Mouse (Mus musculus) frontal cortex, postnatal 10 days (tissue): ENCODE measurements around the gene Sptb.

Source experiments
- DNase-seq, 2 experiments: peaks; one replicate each; pipeline ENCODE4 v3.0.0; 2022; ENCODE audit warnings: low spot score in 2 of 2, mixed read lengths in 1 of 2

The Sptb gene

DNA sequence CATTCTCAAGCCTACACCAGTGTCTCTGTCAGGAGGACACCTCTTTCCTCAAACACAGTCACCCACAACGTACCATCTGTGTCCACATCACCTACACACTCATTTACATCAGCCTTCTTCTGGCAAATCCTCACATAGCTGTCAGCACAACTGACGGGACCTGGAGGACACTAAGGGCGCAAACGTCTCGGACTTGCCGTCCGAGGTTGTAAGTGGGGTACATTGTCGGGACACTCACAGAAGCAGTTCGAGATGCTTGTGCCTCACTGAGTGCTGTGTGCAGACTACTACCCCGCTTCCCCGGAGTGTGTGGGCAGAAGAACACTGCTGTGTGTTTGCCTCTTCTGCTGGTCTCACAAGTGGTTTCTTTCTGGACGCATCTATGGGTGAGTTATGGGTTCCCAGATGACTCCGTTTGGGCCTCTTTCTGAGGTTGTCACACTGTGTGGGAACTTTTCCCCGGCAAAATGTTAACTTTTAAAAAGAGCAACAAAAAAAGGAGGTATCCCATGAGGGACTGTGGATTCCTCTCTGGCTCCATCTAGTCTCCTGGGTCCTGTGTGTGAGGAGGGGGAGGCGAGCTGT lies 164.5 kb downstream of the Sptb start:
- no peak for DNase-seq

DNA sequence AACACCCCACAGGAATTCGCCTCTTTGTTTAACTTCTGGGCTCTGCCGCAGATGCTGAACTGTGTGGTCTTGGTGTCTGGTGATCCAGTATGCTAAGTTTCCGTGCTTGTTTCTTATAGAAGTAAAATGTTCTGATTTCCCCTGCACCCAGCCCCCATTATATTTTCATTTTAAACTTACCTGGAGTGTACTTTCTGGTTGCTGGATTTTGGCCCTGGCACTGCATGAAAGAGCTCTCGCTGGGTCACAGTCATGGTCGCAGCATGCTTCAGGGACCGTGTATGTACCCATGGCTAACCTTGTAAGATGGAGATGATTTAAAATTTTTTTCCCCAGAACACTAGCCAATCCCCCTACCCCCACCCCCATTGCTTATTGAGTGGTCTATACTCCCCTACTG lies 168.5 kb downstream of the Sptb start:
- no peak for DNase-seq

DNA sequence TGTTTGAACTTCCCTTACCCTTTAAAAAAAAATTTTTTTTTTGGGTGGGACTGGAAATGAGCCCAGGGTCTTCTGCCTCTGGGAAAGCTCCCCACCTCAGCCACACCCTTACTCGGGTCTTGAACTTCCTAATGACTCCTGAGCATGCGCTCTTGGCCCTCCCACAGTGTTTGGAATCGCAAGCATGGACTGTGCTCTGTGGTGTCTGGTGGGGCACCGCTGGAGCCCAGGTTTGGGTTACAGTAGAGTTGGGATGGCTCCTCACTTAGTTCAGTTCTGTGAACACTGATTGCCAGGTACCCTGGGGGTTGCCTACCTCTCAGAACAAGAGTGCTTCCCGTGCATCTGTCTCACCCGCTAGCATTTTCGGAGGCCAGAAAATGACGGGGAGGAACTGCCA lies 168.9 kb downstream of the Sptb start:
- DNase-seq = no peak

DNA sequence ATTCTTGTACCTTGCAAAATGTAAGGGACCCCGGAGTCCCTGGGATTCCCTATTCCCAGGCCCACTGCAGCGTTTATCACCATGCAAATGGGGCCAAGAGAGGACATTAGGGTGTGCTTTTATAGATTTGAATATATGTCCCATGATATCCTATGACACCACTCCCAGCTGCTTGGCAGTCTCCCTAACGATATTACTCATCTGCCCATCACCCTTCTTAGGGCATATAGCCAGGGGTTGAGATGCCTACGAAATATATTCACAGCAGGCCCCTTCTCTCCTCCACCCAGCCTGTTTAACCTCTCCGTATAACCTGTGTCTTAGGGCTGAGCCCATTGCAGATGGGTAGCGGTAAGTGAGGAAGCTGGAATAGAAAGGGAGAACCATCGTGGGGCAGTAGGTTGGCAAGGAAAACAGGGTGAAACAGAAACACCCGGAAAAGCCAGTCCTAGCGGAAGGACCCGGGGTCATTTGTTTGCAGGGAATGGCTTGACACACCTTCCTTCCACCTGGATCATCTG lies 169.6 kb downstream of the Sptb start:
- DNase-seq = no peak

DNA sequence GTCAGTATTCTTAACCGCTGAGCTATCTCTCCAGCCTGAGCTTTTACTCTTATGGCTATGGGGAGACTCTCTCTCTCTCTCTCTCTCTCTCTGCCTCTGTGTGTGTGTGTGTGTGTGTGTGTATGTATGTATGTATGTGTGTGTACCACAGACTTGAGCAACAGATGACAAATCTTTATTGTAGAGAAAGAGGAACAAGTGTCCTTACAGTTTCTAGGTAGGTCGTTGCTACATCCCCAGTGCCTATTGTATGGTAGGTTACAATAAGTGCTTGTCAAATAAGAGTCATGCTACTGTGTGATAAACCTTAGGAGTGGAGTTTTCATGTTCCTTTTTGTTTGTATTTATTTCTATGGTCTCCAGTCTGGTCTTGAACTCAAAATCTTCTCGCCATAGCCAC lies 170.2 kb downstream of the Sptb start:
- no peak for DNase-seq

DNA sequence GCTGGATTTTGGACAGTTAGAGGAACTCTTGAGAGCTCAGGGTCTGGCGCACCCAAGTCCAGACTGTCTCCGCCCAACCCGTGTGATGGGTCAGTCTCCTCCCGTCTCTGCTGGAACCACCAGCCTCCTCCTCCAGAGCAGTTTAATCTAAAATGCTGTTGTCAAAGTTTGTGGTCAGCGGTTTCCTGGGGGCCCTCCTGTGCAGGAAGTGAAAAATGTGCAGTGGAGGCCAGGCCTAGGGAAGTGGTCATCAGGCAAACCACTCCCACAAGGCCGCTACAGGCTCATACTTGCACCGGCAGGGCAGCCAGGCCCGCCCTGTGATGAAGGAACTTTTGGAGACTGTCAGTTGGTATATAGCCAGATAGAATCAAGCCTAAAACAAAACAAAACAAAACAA lies 172.9 kb downstream of the Sptb start:
- no peak for DNase-seq

DNA sequence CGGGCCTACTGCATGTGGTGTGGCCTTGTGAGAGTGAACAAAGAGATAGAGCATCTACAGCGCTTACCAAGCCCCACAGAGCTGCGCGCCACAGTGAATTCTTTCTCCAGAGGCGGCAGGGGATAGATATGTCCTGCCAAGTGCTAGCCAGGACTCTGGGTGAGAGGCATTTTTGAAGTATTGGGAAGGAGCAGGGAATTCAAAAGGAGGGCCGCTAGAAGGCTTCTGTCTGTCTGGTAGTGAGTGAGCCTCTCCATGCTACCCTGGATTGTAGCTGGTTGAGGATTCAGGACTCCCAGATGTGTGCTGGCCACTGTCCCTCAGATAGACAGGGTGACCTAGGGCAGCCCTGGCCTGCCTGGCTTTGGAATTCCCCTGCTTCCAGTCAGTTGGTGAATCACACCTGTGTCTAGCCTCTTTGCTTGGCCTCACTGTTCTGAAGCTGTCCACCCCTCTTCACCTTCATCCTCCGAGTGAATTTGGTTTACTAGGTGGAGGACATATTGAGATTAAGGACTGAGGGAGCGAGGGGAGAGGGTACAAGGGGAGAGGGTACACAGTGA lies 173.7 kb downstream of the Sptb start:
- no peak for DNase-seq

DNA sequence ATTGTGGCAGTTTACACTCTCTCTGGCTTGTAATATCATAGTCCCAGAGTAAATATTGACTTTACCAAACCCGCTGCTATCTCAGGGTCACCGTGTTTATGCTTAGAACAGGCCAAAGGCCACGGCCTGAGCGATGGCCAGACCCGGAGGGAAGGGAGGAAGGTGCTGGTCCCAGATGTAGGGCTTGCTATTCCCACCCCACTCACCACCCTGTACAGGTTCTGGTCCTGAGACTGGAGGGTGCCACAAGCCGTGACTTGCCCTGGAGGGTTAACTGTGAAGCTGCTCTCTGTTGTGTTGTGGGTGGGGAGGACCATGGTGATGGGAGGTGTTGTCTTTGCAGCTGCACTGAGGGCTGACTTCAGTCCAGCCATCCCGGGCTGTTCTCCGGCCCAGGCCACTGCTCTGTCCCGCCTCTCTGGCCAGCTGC lies 174.9 kb downstream of the Sptb start:
- DNase-seq = no peak

DNA sequence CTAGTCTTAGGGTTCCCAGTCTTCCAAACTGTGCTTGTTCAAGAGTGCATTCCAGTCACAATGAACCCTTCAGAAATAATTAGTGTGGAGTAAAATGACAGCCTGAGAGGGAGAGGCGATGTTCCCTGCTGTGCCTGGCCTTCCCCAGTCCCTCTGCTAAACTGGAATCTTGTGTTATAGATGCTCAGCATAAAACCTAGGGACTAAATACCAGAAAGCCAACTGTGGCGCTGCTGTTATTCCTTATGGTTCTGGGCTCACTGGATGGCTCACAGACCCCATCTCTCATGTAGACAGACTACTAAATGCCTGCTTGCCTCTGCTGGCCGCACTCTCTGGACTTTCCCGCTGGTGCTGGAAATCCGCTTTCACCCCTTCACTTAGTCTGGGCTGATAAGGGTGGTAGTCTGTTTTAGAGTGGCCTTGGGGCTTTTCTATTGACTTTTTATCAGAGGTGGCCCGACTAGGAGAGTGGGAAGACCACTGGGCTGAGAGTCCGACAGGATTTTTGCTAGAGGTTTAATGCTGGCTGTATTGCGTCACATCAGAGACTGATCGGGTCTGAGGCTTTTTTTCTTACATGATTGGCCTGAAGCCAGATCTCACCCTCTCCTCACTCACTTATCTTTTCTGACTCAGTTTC lies 175.6 kb downstream of the Sptb start:
- DNase-seq = no peak

DNA sequence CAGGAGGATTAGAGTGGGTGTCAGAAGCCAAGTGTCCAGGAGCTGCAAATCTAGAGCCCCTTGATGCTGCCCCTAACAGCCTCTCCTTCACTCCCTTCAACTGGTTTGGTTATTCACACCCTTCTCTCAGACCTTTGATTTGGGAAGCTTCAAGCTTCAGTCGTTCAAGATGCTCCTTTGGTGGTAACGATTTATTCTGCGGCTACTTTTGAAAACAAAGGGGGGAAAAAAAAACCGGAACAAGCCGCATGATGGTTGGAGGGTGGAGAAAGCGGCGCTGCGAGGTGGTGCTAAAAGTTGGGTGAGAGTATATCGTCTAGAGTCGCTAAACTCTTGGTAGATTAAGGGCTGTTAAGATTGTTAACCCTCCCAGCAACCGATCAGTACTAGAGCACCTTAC lies 176.1 kb downstream of the Sptb start:
- no peak for DNase-seq

DNA sequence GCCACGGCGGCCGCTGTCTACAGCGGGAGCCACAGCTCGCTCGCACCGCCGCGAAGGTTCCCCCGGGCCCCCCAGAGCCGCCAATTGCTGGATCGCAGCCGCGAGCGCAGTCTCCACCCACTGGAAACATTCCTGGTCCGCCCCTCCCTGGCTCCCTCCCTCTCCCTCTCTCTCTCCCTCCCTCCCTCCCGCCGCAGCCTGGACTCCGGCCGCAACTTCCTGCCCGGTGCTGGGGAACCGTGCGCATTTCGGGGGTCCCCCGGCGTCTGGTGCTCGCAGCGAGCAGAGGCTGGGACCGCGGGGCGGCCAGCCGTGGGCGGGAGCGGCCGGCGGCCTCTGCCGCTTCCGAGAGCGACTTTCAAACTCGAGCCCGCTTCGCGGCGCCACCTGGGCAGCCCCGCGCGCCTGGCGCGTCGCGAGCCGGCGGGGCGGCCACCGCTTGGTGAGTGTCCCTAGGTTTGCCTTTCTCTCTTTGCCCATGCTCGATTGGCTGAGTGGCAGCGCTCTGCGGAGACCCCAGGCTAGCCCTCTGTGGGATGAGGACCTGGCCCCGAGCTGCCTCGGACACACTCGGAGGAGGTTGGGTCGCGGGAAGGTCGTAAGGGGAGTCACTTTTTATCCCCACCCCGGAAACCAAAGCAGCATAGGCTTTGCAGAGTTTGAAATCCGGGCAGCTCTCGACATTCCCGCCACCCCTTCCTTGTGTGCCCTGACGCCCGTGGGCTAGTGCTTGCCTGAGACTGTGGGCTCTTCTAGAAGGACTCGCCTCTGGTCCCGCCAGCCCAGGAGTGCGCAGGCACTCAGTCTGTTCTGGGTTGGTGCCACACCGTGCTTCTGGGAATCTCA lies 176.7 kb downstream of the Sptb start:
- DNase-seq = peak in 1 of 2 experiments; percentile 31

DNA sequence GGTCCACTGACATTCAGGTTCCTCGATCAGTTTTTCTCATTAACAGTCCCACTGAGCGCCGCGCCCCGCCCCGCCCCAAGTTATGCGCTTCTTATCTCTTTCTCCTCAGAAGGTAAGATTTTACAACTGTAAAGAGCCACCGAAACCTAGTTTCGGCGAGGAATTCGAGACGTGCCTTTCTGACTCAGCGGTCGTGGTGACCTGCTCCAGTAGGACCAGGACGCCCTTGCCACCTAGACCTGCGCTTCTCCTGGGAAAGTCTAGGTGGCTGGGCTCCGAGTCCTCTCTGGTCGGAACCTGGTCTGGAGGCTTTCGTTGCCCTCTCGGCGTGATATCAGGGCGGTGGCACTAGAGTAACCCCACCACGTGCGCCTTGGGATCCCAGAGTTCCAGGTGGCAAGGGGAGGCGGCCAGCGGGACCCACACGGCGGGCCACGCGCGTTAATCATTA lies 177.4 kb downstream of the Sptb start:
- no peak for DNase-seq

DNA sequence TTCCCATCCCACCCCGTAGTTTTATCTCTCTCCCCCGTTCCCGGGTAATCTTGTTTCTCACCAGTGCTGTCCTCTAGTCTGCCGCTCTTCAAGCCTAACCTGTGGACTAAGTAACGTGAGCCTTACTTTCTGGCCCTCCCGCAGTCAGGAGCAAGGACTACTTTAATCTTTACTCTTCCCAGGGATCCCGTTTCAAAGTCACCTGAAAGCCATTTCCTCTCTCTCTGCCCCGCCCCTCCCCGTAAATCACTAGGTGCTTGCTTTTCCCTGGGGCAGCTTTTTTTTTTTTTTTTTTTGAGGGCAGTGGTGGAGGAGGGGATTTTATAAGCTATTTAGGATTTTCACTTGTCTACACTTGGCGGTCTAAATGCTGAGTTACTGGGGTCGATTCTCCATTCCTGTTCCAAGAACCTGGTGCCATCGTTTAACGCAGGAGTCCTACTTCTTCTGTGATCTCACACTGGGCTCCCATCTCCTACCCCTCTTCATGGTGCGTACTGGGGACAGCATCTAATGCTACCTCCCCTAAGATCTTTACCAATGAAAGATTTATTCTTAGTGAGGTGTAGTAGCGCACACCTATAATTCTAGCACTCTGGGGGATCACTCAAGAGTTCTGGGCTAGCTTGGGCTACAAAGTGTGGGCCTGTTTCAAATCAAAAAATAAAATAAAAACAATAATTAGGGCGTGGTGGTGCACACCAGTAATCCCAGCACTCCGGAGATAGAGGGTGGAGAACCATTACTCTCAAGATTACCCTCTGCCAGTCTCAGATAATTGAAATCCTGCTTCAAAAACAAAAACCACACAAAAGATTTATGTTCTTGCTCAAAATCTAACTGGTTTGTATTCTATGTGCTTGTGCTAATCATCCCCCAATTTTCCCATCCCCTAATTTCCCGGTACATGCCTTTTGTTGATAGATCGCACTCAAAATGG lies 178.1 kb downstream of the Sptb start:
- DNase-seq = no peak

DNA sequence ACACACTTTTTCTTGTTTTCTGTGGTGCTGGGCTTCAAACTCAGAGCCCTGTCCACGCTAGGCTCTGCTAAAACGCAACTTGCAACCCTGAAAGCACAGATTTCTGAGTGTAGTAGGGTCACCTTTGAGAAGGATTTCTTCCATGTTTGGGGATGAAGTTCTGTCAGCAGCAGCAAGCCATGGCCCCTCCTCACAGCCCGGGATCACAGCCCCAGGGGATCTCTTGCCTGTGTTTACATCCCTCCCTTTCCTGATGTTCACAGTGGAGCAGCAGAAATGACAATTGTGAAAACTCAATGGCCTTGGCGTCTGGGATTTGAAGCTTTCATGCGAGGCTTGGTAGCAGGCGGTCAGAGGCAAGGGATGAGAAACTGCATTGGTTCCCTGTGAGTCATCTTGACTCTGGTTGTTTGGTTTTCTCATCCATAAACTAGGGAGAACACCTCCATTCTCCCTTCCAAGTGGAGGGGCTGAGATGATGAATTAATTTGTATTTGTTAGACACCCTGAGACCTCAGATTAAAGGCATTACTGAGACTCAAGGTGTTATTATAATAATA lies 179.7 kb downstream of the Sptb start, which contains the start of gene Plekhg3:
Plekhg3 (plus strand) TSS at position 312 of the 560 bp plus-strand sequence.
- no peak for DNase-seq
